Mouse (Mus musculus): ENCODE results near the gene Camta1.

DNA sequence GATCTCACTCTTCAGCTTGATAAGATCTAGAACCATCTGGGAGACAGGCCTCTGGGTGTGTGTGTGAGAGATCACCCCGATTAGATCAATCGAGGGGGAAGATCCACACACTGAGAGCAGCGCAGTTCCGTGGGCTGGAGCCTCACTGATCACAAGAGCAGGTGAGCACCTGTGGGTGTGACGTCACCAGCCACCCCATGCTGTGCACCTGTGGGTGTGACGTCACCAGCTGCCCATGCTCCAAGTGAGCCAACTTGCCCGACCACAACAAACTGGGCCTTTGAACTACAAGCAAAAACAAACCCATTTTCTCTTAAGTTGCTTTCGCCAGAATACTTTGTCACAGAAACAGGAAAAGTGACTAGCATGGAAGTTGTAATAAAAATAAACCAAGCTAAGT lies 152.4 kb downstream of the Camta1 start:
- TF ChIP-seq CTCF (conservative IDR thresholded peaks at IDR 0.05; ENCODE audit: insufficient read depth, insufficient read length, low read depth, low read length) (no peak), POLR2A (IDR thresholded peaks at IDR 0.05; ENCODE audit: low read depth, low read length) (no peak)
